25 mouse cellular contexts compared by ENCODE assay signal in genomic region chr2:102712049-102712448, GRCm38 (mm10). TPM values are rescaled to one million over a fixed set of nuclear protein-coding genes. Genes with fewer than 3 reads are reported as not detected.
"Had no signal": no experiment of that assay in that cellular context is flagged by ENCODE, and none has a peak within 500 bp of the region (broad histone marks: within the 10 kb centered on the region; RNA-seq: fewer than 3 reads in every experiment).

No protein-coding gene starts in this region.

- ATAC-seq: forebrain, embryonic 16.5 days; hindbrain, embryonic 16.5 days; inflammation-experienced regulatory T-cells, adult 6 months; intestine, embryonic 15.5 days; intestine, postnatal 0 days had no signal

- H3K9me3 ChIP-seq: hindbrain, embryonic 10.5 days; hindbrain, embryonic 12.5 days; intestine, embryonic 15.5 days; limb, embryonic 13.5 days had no signal

- H3K9ac ChIP-seq: hindbrain, embryonic 12.5 days; hindbrain, embryonic 14.5 days; intestine, embryonic 15.5 days; limb, embryonic 13.5 days had no signal

- H3K4me1 ChIP-seq: hindbrain, embryonic 10.5 days; hindbrain, embryonic 12.5 days; limb, embryonic 13.5 days had no signal

- H3K36me3 ChIP-seq: hindbrain, embryonic 10.5 days; hindbrain, embryonic 12.5 days; intestine, embryonic 15.5 days; limb, embryonic 13.5 days had no signal

- DNase-seq: gastrocnemius, adult 2 months; gastrocnemius, postnatal 10 days; gastrocnemius, postnatal 25 days; heart, adult 2 months; heart, postnatal 10 days; heart, postnatal 4 days; kidney, adult 18-20 months; kidney, adult 8-10 months; kidney, postnatal 10 days; kidney, postnatal 25 days; kidney, postnatal 4 days; left cerebral cortex, postnatal 4 days had no signal

- H3K27ac ChIP-seq: gastrocnemius, adult 2 months; heart, adult 2 months; hindbrain, embryonic 10.5 days; hindbrain, embryonic 12.5 days; hindbrain, embryonic 14.5 days; intestine, embryonic 15.5 days; layer of hippocampus, adult 2 months; left cerebral cortex, adult 2 months; limb, embryonic 13.5 days had no signal

- H3K4me3 ChIP-seq: gastrocnemius, adult 2 months; heart, adult 2 months; hindbrain, embryonic 10.5 days; hindbrain, embryonic 12.5 days; intestine, embryonic 15.5 days; layer of hippocampus, adult 2 months; left cerebral cortex, adult 2 months; limb, embryonic 13.5 days had no signal

- H3K4me2 ChIP-seq: heart, embryonic 11.5 days; hindbrain, embryonic 12.5 days; hindbrain, embryonic 14.5 days; intestine, embryonic 15.5 days; limb, embryonic 13.5 days had no signal

- H3K27me3 ChIP-seq: hindbrain, embryonic 12.5 days; intestine, embryonic 15.5 days had no signal

RNA-seq across cellular contexts. Expression of gene Slc1a2, which starts 53.6 kb away (rescaled TPM):
- total RNA-seq: granulocyte monocyte progenitor cell, adult 5-6 weeks had no signal
